Mouse (Mus musculus) midbrain, postnatal 0 days (tissue): ENCODE measurements around the gene Tma7. TPM values are rescaled to one million over a fixed set of nuclear protein-coding genes. Genes with fewer than 3 reads are reported as not detected.

Experiments
- ATAC-seq: fragments of 200-750 bp; cut with Nextera tagmentation; 2 replicates; pipeline ENCODE4 v1.8.0; 2017; ENCODE audit warnings: moderate number of reproducible peaks, mild to moderate bottlenecking, moderate TSS enrichment, moderate library complexity; ENCODE audit not compliant: low FRiP score
- DNase-seq: peaks from one replicate; pipeline ENCODE4 v3.0.0-alpha.2; 2015; ENCODE audit warnings: low spot score
- H3K27ac ChIP-seq: fragments of 300-500 bp; sonication (generic); 2 replicates; pipeline ENCODE4 v1.5.1; 2014; ENCODE audit warnings: low read depth, mild to moderate bottlenecking, low read length, mixed read lengths
- H3K27me3 ChIP-seq: fragments of 300-500 bp; sonication (generic); 2 replicates; pipeline ENCODE4 v1.6.1; 2014; ENCODE audit warnings: low read length, control low read depth, mixed read lengths; ENCODE audit not compliant: insufficient read depth
- H3K36me3 ChIP-seq: fragments of 300-500 bp; sonication (generic); 2 replicates; pipeline ENCODE4 v1.6.1; 2014; ENCODE audit warnings: low read length, control low read depth, mixed read lengths; ENCODE audit not compliant: insufficient read depth
- H3K4me1 ChIP-seq: fragments of 300-500 bp; sonication (generic); 2 replicates; pipeline ENCODE4 v1.6.1; 2014; ENCODE audit warnings: mild to moderate bottlenecking, control low read depth, antibody characterized with exemption, low read length, mixed read lengths; ENCODE audit not compliant: insufficient read depth
- H3K4me2 ChIP-seq: fragments of 300-500 bp; sonication (generic); 2 replicates; pipeline ENCODE4 v1.6.1; 2014; ENCODE audit warnings: low read depth, mild to moderate bottlenecking, low read length, mixed read lengths; ENCODE audit not compliant: poor library complexity, severe bottlenecking
- H3K4me3 ChIP-seq: fragments of 300-500 bp; sonication (generic); 2 replicates; pipeline ENCODE4 v1.5.1; 2014; ENCODE audit warnings: low read depth, mild to moderate bottlenecking, low read length, moderate library complexity
- H3K9ac ChIP-seq: fragments of 300-500 bp; sonication (generic); replicated peaks from 2 replicates; pipeline ENCODE4 v1.6.1; 2014; ENCODE audit warnings: mild to moderate bottlenecking, low read length, moderate library complexity, mixed read lengths; ENCODE audit not compliant: poor library complexity, severe bottlenecking
- H3K9me3 ChIP-seq: fragments of 300-500 bp; sonication (generic); 2 replicates; pipeline ENCODE4 v1.6.1; 2016; ENCODE audit warnings: low read length, control low read depth
- CTCF ChIP-seq: IDR thresholded peaks from 2 replicates; pipeline ENCODE4 v1.5.1; 2016; ENCODE audit warnings: antibody characterized with exemption, mild to moderate bottlenecking
- WGBS: fragments of 180-500 bp; shearing (Covaris S2); extraction: QIAGEN DNeasy Blood & Tissue Kit; methylation state at CpG from one replicate; pipeline ENCODE4 v1.1.7; 2014; 5-methylcytosine and 5-hydroxymethylcytosine counted together
- polyA plus RNA-seq: library from polyadenylated mRNA; unstranded; fragments of >200 nt; fragmentation: Nextera tagmentation; extraction: Ambion mirVana; gene quantifications from 2 replicates; pipeline ENCODE4 v1.2.1, GENCODE M21; 2015
- total RNA-seq: library from RNA; depleted of rRNA; stranded (reverse); fragments of >200 nt; gene quantifications from 2 replicates; pipeline ENCODE4 v1.2.3, GENCODE M21; 2014

Gene Tma7
- total and polyA plus RNA-seq, 2 experiments from 2014 or later: 129 to 825 TPM

- H3K9ac ChIP-seq: peak overlapping the region; percentile 88
- DNase-seq: no peak
These were observed 14.9 kb upstream of the Tma7 start for GRCm38 (mm10) chr9:109097291-109097690.

GRCm38 (mm10) chr9:109096856-109097255 is 14.5 kb upstream of the Tma7 start:
- 4% methylated on average over 6 of the region's 6 CpGs for WGBS
- Histone ChIP-seq H3K4me3 (peak overlapping the region; percentile 74), H3K4me2 (peak overlapping the region; percentile 87), H3K4me1 (peaks cover 26% of the 10 kb centered on the region), H3K27ac (peak overlapping the region; percentile 97), H3K36me3 (peaks cover 14% of the 10 kb centered on the region), H3K9ac (peak overlapping the region; percentile 88), H3K27me3 (no peaks in the 10 kb centered on the region), H3K9me3 (no peaks in the 10 kb centered on the region)
- TF ChIP-seq CTCF: no peak
- DNase-seq (no peak), ATAC-seq (no peak)

More at GRCm38 (mm10) chr9:109097291-109097690, 14.9 kb upstream of the Tma7 start:
- H3K27me3 ChIP-seq: no peaks in the 10 kb centered on the region
- no peak for TF ChIP-seq CTCF
- no peak for ATAC-seq
- 17% methylated on average over 6 of the region's 6 CpGs for WGBS
- H3K27ac ChIP-seq: peak overlapping the region; percentile 97
- no peaks in the 10 kb centered on the region for H3K9me3 ChIP-seq
- peaks cover 11% of the 10 kb centered on the region for H3K36me3 ChIP-seq
- peak overlapping the region; percentile 74 for H3K4me3 ChIP-seq
- H3K4me1 ChIP-seq: peaks cover 26% of the 10 kb centered on the region
- H3K4me2 ChIP-seq: peak overlapping the region; percentile 87

GRCm38 (mm10) chr9:109096251-109096661 is 13.9 kb upstream of the Tma7 start:
- Histone ChIP-seq H3K27ac (peak overlapping the region; percentile 97), H3K4me1 (peaks cover 26% of the 10 kb centered on the region), H3K4me3 (peak overlapping the region; percentile 74), H3K36me3 (peaks cover 20% of the 10 kb centered on the region), H3K27me3 (no peaks in the 10 kb centered on the region), H3K9me3 (no peaks in the 10 kb centered on the region), H3K4me2 (peak overlapping the region; percentile 87), H3K9ac (peak overlapping the region; percentile 88)
- ATAC-seq (no peak), DNase-seq (peak; percentile 41)
- WGBS: 4% methylated on average over 9 of the region's 9 CpGs
- no peak for TF ChIP-seq CTCF

- Histone ChIP-seq H3K4me3 (peak within 1 kb of the TSS; percentile 74), H3K4me1 (peaks cover 26% of the 10 kb centered on the region), H3K9me3 (no peaks in the 10 kb centered on the region), H3K4me2 (peak within 1 kb of the TSS; percentile 87), H3K27ac (peak within 1 kb of the TSS; percentile 97), H3K27me3 (no peaks in the 10 kb centered on the region), H3K36me3 (peaks cover 22% of the 10 kb centered on the region), H3K9ac (peak within 1 kb of the TSS; percentile 88)
- WGBS: under 1% methylated on average over 73 of the region's 102 CpGs
- DNase-seq (peak; percentile 84), ATAC-seq (peak; percentile 59)
- TF ChIP-seq CTCF: no peak
These were observed 13.0 kb upstream of the Tma7 start, which contains the start of gene Plxnb1 for GRCm38 (mm10) chr9:109095137-109095982. Gene Plxnb1 (plus strand): TSS chr9:109095389.

GRCm38 (mm10) chr9:109094553-109095136 is 12.3 kb upstream of the Tma7 start:
- Histone ChIP-seq H3K4me3 (peak overlapping the region; percentile 74), H3K4me2 (peak overlapping the region; percentile 87), H3K9ac (peak overlapping the region; percentile 88), H3K9me3 (no peaks in the 10 kb centered on the region), H3K27me3 (no peaks in the 10 kb centered on the region), H3K4me1 (peaks cover 26% of the 10 kb centered on the region), H3K36me3 (0 out of 2 replicates have a peak, but pooled peaks cover 19% of the 10 kb centered on the region), H3K27ac (peak overlapping the region; percentile 97)
- 0 out of 2 replicates have a peak, but pooled peaks have one; percentile 0 for ATAC-seq
- under 1% methylated on average over 21 of the region's 21 CpGs for WGBS
- no peak for DNase-seq
- no peak for TF ChIP-seq CTCF
